Mouse (Mus musculus): ENCODE data around the gene Armc7. TPM values are rescaled to one million over a fixed set of nuclear protein-coding genes. Genes with fewer than 3 reads are reported as not detected.
A peak's percentile ranks its signal among the peaks of the same experiment; 100 is the strongest.

Gene Armc7
- total and polyA plus RNA-seq, 3 experiments, result 7.5 to 12.5 (median 8.7) TPM

DNA sequence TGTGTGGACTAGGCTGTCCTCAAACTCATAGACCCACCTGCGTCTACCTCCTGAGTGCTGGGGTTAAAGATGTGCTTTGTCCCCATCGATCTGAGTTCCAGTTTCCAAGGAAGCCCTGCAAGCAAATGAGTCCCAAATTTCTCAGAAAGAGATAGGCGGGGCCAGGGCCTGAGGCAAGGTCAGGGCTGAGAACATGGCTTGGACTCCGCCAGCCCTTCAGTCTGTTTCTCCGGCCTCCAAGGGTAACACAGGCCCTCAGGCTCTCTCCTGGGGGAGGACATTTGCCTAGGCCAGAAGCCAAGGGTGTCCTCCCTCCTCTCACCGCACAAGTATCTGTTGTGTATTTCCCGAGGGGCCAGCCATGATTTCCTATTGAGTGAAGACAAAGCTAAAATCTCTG is 3.3 kb upstream of the Armc7 start:
- Histone ChIP-seq H3K9ac (ENCODE audit: insufficient read depth, low read depth) (peak overlapping the region; percentile 22; the same call in 1 of the 2 replicates), H3K79me2 (replicated peaks; ENCODE audit: control insufficient read depth, extremely low read depth, insufficient read depth, poor library complexity, severe bottlenecking) (peaks cover 14% of the 10 kb centered on the region), H3K27ac (ENCODE audit: insufficient read depth, low read depth) (peak overlapping the region; percentile 18; the same call in 1 of the 2 replicates), H3K36me3 (replicated peaks in 1 of 2; ENCODE audit: control insufficient read depth in 1 of 2, insufficient read depth in 1 of 2, low read length in 1 of 2) (peaks cover 5 to 7% of the 10 kb centered on the region in 2 experiments), H3K4me2 (ENCODE audit: insufficient read depth, low read depth, poor library complexity, severe bottlenecking) (peak overlapping the region; percentile 17), H3K27me3 (replicated peaks) (peaks cover 1% of the 10 kb centered on the region), H3K4me3 (replicated peaks in 1 of 3; ENCODE audit: low read depth in 2 of 3, low read length in 2 of 3, poor library complexity in 1 of 3) (peak overlapping the region in 2 of 3 experiments; percentile 15 to 30), H3K9me3 (replicated peaks; ENCODE audit: low read length) (no peaks in the 10 kb centered on the region), H3K4me1 (ENCODE audit: control insufficient read depth in 1 of 2, insufficient read depth in 2 of 2) (peaks cover 8 to 41% of the 10 kb centered on the region in 2 experiments)
- in situ Hi-C loops (cut with MboI; ENCODE audit: low pct_ligation_motif_present, low pct_unique_long_range_greater_than_20kb, low sequenced_read_pairs) (loop anchor here (5.0 to 10.0 kb wide), 3 partner anchors 57 to 257 kb away; partner anchors contain the start of gene Atp5h), dilution Hi-C loops (cut with MboI; ENCODE audit: extremely low pct_ligation_motif_present, extremely low pct_unique_long_range_greater_than_20kb, low sequenced_read_pairs) (no loop called here)
- no peak for TF ChIP-seq ZC3H11A (IDR thresholded peaks at IDR 0.05; ENCODE audit: low read depth, low read length)
- TF ChIP-seq ZNF384 (IDR thresholded peaks at IDR 0.05; ENCODE audit: low read depth, low read length), result no peak
- no peak for TF ChIP-seq MYC (IDR thresholded peaks at IDR 0.05; ENCODE audit: low read depth, low read length)
- TF ChIP-seq CHD2 (IDR thresholded peaks at IDR 0.05; ENCODE audit: low read length), result no peak
- no peak for TF ChIP-seq TBP (conservative IDR thresholded peaks at IDR 0.05; ENCODE audit: low read depth, low read length)
- no peak for TF ChIP-seq SIN3A (IDR thresholded peaks at IDR 0.05; ENCODE audit: low read length)
- TF ChIP-seq TCF12 (IDR thresholded peaks at IDR 0.05; ENCODE audit: low read depth, low read length), result no peak; the same call in 1 of the 2 replicates
- TF ChIP-seq NRF1 (IDR thresholded peaks at IDR 0.05; ENCODE audit: low read depth, low read length), result no peak
- TF ChIP-seq MAX (IDR thresholded peaks at IDR 0.05; ENCODE audit: low read length), result no peak
- TF ChIP-seq GABPA (IDR thresholded peaks at IDR 0.05; ENCODE audit: insufficient replicate concordance, low read depth, low read length), result no peak
- no peak for TF ChIP-seq MAFK (IDR thresholded peaks at IDR 0.05; ENCODE audit: insufficient replicate concordance, low read length)
- TF ChIP-seq HCFC1 (IDR thresholded peaks at IDR 0.05; ENCODE audit: low read depth, low read length), result no peak
- no peak for TF ChIP-seq RAD21 (IDR thresholded peaks at IDR 0.05; ENCODE audit: low read depth, low read length)
- no peak for TF ChIP-seq EP300 (IDR thresholded peaks at IDR 0.05; ENCODE audit: low read length)
- TF ChIP-seq MEF2A (IDR thresholded peaks at IDR 0.05; ENCODE audit: borderline replicate concordance, low read depth, low read length), result no peak
- TF ChIP-seq MXI1 (IDR thresholded peaks at IDR 0.05; ENCODE audit: low read depth, low read length), result no peak
- no peak for DNase-seq (ENCODE audit: extremely low read depth)

DNA sequence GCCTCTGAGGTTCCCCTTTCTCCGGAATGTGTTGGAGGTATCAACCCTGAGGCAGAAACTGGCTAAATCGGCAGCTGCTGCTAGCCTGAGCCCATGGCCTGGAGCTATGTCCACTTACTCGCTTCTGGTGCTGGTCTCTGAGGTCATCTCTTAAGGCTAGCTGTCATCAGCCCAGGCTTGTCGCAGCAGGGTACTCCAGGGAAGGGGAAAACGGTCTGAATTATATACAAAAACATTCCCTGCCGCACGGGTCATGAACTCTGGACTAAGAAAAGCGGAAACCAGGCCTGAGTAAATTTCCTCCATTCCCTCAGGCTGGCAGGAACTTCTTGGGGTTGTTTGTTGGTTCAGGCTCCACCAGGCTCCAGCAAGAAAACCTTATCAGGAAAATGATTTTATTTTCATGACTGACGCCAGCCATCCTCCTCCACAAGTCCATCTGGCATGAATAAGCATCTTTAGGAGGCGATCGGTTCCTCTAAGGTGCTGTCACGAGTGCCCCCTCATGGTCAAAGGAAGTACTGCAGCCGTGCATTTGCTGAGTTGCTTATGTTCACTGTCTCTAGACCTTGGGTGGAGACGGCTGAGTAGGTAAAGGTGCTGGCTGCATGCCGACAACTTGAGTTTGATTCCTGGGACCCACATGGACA is 1.7 kb upstream of the Armc7 start:
- Histone ChIP-seq H3K9me3 (replicated peaks; ENCODE audit: low read length) (no peaks in the 10 kb centered on the region), H3K4me3 (replicated peaks in 1 of 3; ENCODE audit: low read depth in 2 of 3, low read length in 2 of 3, poor library complexity in 1 of 3) (peak overlapping the region; percentile 28 to 33 (median 32)), H3K4me1 (ENCODE audit: control insufficient read depth in 1 of 2, insufficient read depth in 2 of 2) (peaks cover 9 to 45% of the 10 kb centered on the region in 2 experiments), H3K27me3 (replicated peaks) (no peaks in the 10 kb centered on the region), H3K4me2 (ENCODE audit: insufficient read depth, low read depth, poor library complexity, severe bottlenecking) (peak overlapping the region; percentile 17), H3K79me2 (replicated peaks; ENCODE audit: control insufficient read depth, extremely low read depth, insufficient read depth, poor library complexity, severe bottlenecking) (peaks cover 17% of the 10 kb centered on the region), H3K9ac (ENCODE audit: insufficient read depth, low read depth) (peak overlapping the region; percentile 11), H3K27ac (ENCODE audit: insufficient read depth, low read depth) (peak overlapping the region; percentile 2; the same call in 1 of the 2 replicates), H3K36me3 (replicated peaks in 1 of 2; ENCODE audit: control insufficient read depth in 1 of 2, insufficient read depth in 1 of 2, low read length in 1 of 2) (peaks cover 5 to 8% of the 10 kb centered on the region in 2 experiments)
- dilution Hi-C loops (cut with MboI; ENCODE audit: extremely low pct_ligation_motif_present, extremely low pct_unique_long_range_greater_than_20kb, low sequenced_read_pairs) (no loop called here), in situ Hi-C loops (cut with MboI; ENCODE audit: low pct_ligation_motif_present, low pct_unique_long_range_greater_than_20kb, low sequenced_read_pairs) (loop anchor here (5.0 to 10.0 kb wide), 3 partner anchors 59 to 259 kb away; partner anchors contain the start of gene Atp5h)
- peak; percentile 99 for DNase-seq (ENCODE audit: extremely low read depth)
- peak; percentile 88 for TF ChIP-seq MAX (IDR thresholded peaks at IDR 0.05; ENCODE audit: low read length)
- TF ChIP-seq RAD21 (IDR thresholded peaks at IDR 0.05; ENCODE audit: low read depth, low read length), result peak; percentile 92
- no peak for TF ChIP-seq ZNF384 (IDR thresholded peaks at IDR 0.05; ENCODE audit: low read depth, low read length)
- peak; percentile 51; the same call in 1 of the 2 replicates for TF ChIP-seq EP300 (IDR thresholded peaks at IDR 0.05; ENCODE audit: low read length)
- TF ChIP-seq HCFC1 (IDR thresholded peaks at IDR 0.05; ENCODE audit: low read depth, low read length), result peak; percentile 63
- no peak for TF ChIP-seq JUN (IDR thresholded peaks at IDR 0.05; ENCODE audit: insufficient read depth, low read depth, low read length)
- no peak for TF ChIP-seq ZMIZ1 (IDR thresholded peaks at IDR 0.05; ENCODE audit: low read depth, low read length)
- TF ChIP-seq IRF4 (IDR thresholded peaks at IDR 0.05; ENCODE audit: low read depth, low read length), result peak; percentile 76
- TF ChIP-seq POLR2A (IDR thresholded peaks at IDR 0.05; ENCODE audit: low read depth, low read length), result peak; percentile 52; the same call in 1 of the 2 replicates
- 0 out of 2 replicates have a peak, but pooled peaks have one; percentile 60 for TF ChIP-seq MAZ (IDR thresholded peaks at IDR 0.05; ENCODE audit: low read depth, low read length)
- peak; percentile 96 for TF ChIP-seq MAFK (IDR thresholded peaks at IDR 0.05; ENCODE audit: insufficient replicate concordance, low read length)
- peak; percentile 74; the same call in 1 of the 2 replicates for TF ChIP-seq NELFE (IDR thresholded peaks at IDR 0.05; ENCODE audit: low read depth, low read length)
- TF ChIP-seq GABPA (IDR thresholded peaks at IDR 0.05; ENCODE audit: insufficient replicate concordance, low read depth, low read length), result no peak
- no peak for TF ChIP-seq PAX5 (IDR thresholded peaks at IDR 0.05; ENCODE audit: low read length)
- peak; percentile 79 for TF ChIP-seq TCF12 (IDR thresholded peaks at IDR 0.05; ENCODE audit: low read depth, low read length)
- TF ChIP-seq USF1 (IDR thresholded peaks at IDR 0.05; ENCODE audit: low read depth, low read length), result no peak
- TF ChIP-seq UBTF (IDR thresholded peaks at IDR 0.05; ENCODE audit: low read depth, low read length), result no peak
- peak; percentile 99 to 100 for TF ChIP-seq CTCF (conservative IDR thresholded peaks at IDR 0.05 in 1 of 2, IDR thresholded peaks at IDR 0.05 in 1 of 2; ENCODE audit: low read depth in 2 of 2, low read length in 2 of 2)
- 0 out of 2 replicates have a peak, but pooled peaks have one; percentile 46 for TF ChIP-seq BHLHE40 (IDR thresholded peaks at IDR 0.05; ENCODE audit: low read depth, low read length)
- no peak for TF ChIP-seq POLR2AphosphoS2 (IDR thresholded peaks at IDR 0.05; ENCODE audit: low read depth, low read length)
- peak; percentile 90 for TF ChIP-seq MYC (IDR thresholded peaks at IDR 0.05; ENCODE audit: low read depth, low read length)
- TF ChIP-seq MXI1 (IDR thresholded peaks at IDR 0.05; ENCODE audit: low read depth, low read length), result peak; percentile 80
- peak; percentile 93 for TF ChIP-seq SIN3A (IDR thresholded peaks at IDR 0.05; ENCODE audit: low read length)
- no peak for TF ChIP-seq ZKSCAN1 (IDR thresholded peaks at IDR 0.05; ENCODE audit: borderline replicate concordance, low read depth, low read length)
